Mouse (Mus musculus) limb, embryonic 10.5 days (tissue): ENCODE measurements at regions not wholly inside any gene's neighbourhood (a gene's known extent, or its start where the extent isn't known, plus 50 kb on each side); places are given as distances from the start of the nearest gene placed in this dataset.
"Not testable (repeated sequence)": the region's sequence is repeated elsewhere in the genome, so short reads cannot be mapped to it uniquely, and the experiment has no call there.

Source experiments
- DNase-seq: peaks from one replicate; pipeline ENCODE4 v3.0.0-alpha.2; 2017; ENCODE audit warnings: low spot score
- H3K27ac ChIP-seq: fragments of 300-500 bp; sonication (generic); 2 replicates; pipeline ENCODE4 v1.5.1; 2016; ENCODE audit warnings: mild to moderate bottlenecking
- H3K27me3 ChIP-seq: fragments of 300-500 bp; sonication (generic); 2 replicates; pipeline ENCODE4 v1.6.1; 2016; ENCODE audit warnings: low read depth, mild to moderate bottlenecking; ENCODE audit not compliant: poor library complexity, severe bottlenecking
- H3K36me3 ChIP-seq: fragments of 300-500 bp; sonication (generic); 2 replicates; pipeline ENCODE4 v1.6.1; 2016; ENCODE audit warnings: mild to moderate bottlenecking, moderate library complexity
- H3K4me1 ChIP-seq: fragments of 300-500 bp; sonication (generic); 2 replicates; pipeline ENCODE4 v1.6.1; 2016
- H3K4me3 ChIP-seq: fragments of 300-500 bp; sonication (generic); 2 replicates; pipeline ENCODE4 v1.5.1; 2016; ENCODE audit warnings: mild to moderate bottlenecking, moderate library complexity
- H3K9me3 ChIP-seq: fragments of 300-500 bp; sonication (generic); replicated peaks from 2 replicates; pipeline ENCODE4 v1.6.1; 2016; ENCODE audit warnings: mild to moderate bottlenecking
- WGBS: fragments of 180-500 bp; shearing (Covaris S2); methylation state at CpG from one replicate; pipeline ENCODE4 v1.1.7; 2016; 5-methylcytosine and 5-hydroxymethylcytosine counted together

DNA sequence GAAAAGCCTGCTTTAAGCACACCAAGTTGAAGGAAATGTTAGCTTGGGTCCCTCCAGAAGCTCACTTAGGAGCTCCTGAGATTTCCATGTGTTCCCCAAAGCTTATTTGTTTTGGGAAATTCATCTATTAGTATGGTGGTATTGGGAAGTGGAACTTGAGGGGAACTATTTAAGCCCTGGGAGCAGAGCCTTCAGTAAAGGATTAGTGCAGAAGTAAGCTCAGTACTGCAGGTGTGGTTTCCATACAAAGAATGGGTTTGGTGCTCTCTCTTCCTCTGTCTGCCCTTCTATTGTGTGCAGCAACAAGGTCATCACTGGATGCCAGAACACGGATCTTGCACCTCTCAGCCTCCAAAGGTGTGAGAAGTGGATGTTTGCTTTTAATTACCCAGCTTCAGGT is 57.2 kb downstream of the Foxa2 start:
- H3K4me3 ChIP-seq: no peak overlapping the region
- no peak overlapping the region for H3K27ac ChIP-seq
- H3K4me1 ChIP-seq: peaks cover 2% of the 10 kb centered on the region; the same call in 1 of the 2 replicates
- H3K36me3 ChIP-seq: no peaks in the 10 kb centered on the region
- H3K27me3 ChIP-seq: no peaks in the 10 kb centered on the region
- no peak for DNase-seq
- no peaks in the 10 kb centered on the region for H3K9me3 ChIP-seq
- 68% methylated on average over 1 of the region's 1 CpGs for WGBS

DNA sequence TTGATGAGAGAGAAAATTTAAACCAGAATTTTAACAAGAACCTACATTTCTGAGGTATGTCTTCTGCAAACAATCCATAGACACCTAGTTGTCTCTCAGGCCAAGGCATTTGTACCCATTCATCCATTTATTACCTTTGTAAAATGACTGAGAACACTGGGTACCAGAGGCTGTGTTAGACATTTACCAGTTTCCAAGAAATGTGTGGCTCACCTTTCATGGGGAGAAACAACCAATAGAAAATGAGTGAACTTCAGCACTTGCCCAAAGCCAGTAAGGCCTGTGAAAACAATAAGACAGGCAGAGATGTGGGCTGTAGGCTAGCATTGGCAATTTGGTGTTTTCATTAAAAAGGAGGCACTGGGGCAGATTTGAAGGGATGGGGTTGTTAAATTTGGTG is 58.2 kb downstream of the Foxa2 start:
- Histone ChIP-seq H3K4me1 (peaks cover 3% of the 10 kb centered on the region; the same call in 1 of the 2 replicates), H3K4me3 (no peak overlapping the region), H3K36me3 (no peaks in the 10 kb centered on the region), H3K27ac (no peak overlapping the region), H3K9me3 (no peaks in the 10 kb centered on the region), H3K27me3 (no peaks in the 10 kb centered on the region)
- no peak for DNase-seq

DNA sequence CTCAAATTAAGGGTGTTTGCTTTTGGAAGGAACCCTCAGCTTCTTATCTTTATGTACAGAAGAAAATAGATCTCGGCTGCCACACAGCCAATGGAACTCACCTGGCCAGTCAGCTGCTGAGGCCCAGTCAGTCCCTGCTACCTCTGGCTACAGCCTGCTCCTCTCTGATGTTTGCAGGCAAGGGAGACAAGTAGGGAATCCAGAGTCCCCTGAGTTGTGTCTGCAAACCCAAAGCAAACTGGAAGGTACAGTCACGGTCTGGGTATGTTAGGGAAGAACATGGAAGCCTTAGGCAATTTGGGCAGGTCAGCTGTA is 61.6 kb downstream of the Foxa2 start:
- WGBS: 61% methylated on average over 2 of the region's 2 CpGs
- Histone ChIP-seq H3K9me3 (no peaks in the 10 kb centered on the region), H3K4me3 (no peak overlapping the region), H3K27me3 (no peaks in the 10 kb centered on the region), H3K27ac (no peak overlapping the region), H3K4me1 (peaks cover 3% of the 10 kb centered on the region; the same call in 1 of the 2 replicates), H3K36me3 (no peaks in the 10 kb centered on the region)
- no peak for DNase-seq

DNA sequence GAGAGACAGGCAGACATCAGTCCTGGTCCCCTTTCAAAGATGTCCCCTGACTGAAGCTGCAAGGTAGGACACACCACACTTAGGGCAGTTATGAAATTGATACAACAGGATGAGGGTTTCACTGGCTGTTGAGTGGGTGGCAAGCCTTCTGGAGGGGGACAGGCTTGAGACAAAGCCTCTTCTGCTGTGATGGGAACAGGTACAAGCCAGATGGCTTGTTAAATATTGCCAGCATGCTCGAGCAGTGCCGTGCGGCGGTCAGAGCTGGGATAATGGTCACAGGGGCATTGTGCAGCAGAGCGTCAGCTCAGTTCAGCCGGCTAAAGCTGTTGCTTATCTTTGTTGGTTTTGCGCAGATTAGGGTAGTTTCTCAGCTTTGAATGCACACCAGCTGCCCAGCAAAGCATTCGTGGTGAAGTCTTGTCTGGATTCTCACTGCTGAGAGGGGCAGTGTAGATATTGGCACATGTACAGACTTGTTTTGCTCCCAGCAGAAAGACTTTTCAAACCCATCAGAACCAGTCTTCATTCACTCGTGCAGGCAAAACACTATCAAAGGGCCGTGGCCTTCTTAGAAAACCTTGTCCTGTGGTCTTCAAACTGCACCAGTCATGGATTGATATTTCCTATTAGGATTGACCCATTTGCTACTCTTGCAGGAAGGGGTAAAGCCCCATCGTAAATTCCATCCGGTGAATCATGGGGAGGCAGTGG is 62.1 kb downstream of the Foxa2 start:
- no peak overlapping the region for H3K27ac ChIP-seq
- H3K4me3 ChIP-seq: no peak overlapping the region
- no peaks in the 10 kb centered on the region for H3K27me3 ChIP-seq
- peaks cover 3% of the 10 kb centered on the region; the same call in 1 of the 2 replicates for H3K4me1 ChIP-seq
- H3K9me3 ChIP-seq: no peaks in the 10 kb centered on the region
- WGBS: 70% methylated on average over 12 of the region's 12 CpGs
- no peak for DNase-seq
- H3K36me3 ChIP-seq: no peaks in the 10 kb centered on the region

GRCm38 (mm10) chr2:147980929-147981479 is 65.8 kb downstream of the Foxa2 start:
- no peaks in the 10 kb centered on the region for H3K36me3 ChIP-seq
- H3K4me1 ChIP-seq: peaks cover 3% of the 10 kb centered on the region; the same call in 1 of the 2 replicates
- WGBS: 84% methylated on average over 6 of the region's 6 CpGs
- H3K9me3 ChIP-seq: no peaks in the 10 kb centered on the region
- H3K4me3 ChIP-seq: no peak overlapping the region
- no peak overlapping the region for H3K27ac ChIP-seq
- no peaks in the 10 kb centered on the region for H3K27me3 ChIP-seq
- DNase-seq: no peak

DNA sequence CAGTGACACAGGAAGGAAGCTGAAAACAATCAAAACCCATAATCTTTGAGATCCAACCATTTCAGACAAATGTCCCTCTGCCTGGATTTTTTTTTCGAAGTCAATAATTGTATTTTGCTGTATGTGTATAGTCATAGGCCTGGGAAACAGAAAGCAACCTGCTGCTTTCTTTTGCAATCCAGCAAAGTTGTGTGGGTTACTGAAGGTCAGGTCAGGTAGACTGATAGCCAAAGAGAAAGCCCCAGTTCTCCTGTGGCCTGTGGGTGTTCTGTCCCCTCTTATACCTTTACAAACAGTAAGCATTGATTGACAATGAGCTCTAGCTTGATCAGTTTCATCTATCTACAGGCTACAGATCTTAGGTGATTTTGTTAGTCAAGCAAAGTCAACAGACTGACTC is 66.4 kb downstream of the Foxa2 start:
- Histone ChIP-seq H3K27ac (no peak overlapping the region), H3K4me1 (peaks cover 3% of the 10 kb centered on the region; the same call in 1 of the 2 replicates), H3K27me3 (no peaks in the 10 kb centered on the region), H3K4me3 (no peak overlapping the region), H3K36me3 (no peaks in the 10 kb centered on the region), H3K9me3 (no peaks in the 10 kb centered on the region)
- 91% methylated on average over 1 of the region's 1 CpGs for WGBS
- no peak for DNase-seq

DNA sequence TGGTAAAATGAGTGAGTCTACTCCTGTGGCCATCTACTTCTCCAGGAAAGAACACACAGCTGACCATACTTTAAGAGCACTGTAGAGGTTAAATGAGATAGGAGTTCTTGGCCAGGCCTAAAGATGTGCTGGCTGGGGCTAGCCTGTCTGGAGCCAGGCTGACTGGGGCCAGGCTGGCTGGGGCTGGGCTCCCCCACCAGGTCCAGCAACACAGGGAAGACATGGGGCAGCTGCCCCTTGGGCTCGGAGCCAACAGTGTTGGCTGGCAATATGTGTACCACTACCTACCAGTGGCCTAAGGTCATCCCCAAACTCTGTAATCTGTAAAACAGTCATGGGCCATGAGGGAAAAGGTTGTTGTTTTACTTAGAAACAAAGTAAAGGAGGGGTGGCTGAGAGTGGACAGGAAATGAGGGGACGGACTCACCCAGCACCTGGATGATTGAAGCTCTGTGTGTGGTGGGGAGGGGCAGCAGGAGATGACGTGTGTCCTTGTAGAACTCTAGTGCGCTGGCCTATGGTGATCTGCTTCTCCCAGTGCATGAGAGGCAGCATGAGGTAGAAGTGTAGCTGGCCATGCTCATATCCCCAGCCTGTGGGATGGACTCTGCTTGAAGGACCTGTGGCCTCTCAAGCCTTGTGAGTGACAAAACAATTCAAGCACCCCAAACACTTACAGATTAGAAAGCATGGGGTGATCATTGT is 67.0 kb downstream of the Foxa2 start:
- no peaks in the 10 kb centered on the region for H3K9me3 ChIP-seq
- H3K4me1 ChIP-seq: peaks cover 3% of the 10 kb centered on the region; the same call in 1 of the 2 replicates
- no peaks in the 10 kb centered on the region for H3K27me3 ChIP-seq
- H3K4me3 ChIP-seq: no peak overlapping the region
- no peak for DNase-seq
- no peak overlapping the region for H3K27ac ChIP-seq
- H3K36me3 ChIP-seq: no peaks in the 10 kb centered on the region
- WGBS: 85% methylated on average over 4 of the region's 4 CpGs

DNA sequence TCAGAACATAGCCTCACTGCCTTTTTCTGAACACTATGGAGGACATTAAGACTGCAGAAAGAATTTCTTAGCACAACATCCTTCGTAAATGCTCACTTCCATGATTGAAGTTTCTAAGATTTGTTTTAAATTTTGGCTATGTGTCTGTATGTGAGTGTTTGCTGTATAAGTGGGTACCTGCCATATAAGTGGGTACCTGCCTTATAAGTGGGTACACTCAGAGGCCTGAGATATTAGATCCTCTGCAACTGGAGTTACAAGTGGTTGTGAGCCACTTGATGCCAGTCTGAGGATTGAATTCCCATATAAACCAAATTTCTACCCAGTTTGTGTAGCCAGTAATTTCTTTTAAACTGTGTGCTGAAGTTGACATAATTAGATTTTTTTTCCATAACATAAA is 67.8 kb downstream of the Foxa2 start:
- Histone ChIP-seq H3K9me3 (no peaks in the 10 kb centered on the region), H3K4me1 (no peaks in the 10 kb centered on the region), H3K27ac (no peak overlapping the region), H3K36me3 (no peaks in the 10 kb centered on the region), H3K27me3 (no peaks in the 10 kb centered on the region), H3K4me3 (no peak overlapping the region)
- 94% methylated on average over 1 of the region's 1 CpGs for WGBS
- DNase-seq: no peak

GRCm38 (mm10) chr2:147974776-147975175 is 72.0 kb downstream of the Foxa2 start:
- Histone ChIP-seq H3K27me3 (no peaks in the 10 kb centered on the region), H3K9me3 (no peaks in the 10 kb centered on the region), H3K4me1 (no peaks in the 10 kb centered on the region), H3K27ac (no peak overlapping the region), H3K4me3 (no peak overlapping the region), H3K36me3 (no peaks in the 10 kb centered on the region)
- no peak for DNase-seq
- 55% methylated on average over 2 of the region's 2 CpGs for WGBS

DNA sequence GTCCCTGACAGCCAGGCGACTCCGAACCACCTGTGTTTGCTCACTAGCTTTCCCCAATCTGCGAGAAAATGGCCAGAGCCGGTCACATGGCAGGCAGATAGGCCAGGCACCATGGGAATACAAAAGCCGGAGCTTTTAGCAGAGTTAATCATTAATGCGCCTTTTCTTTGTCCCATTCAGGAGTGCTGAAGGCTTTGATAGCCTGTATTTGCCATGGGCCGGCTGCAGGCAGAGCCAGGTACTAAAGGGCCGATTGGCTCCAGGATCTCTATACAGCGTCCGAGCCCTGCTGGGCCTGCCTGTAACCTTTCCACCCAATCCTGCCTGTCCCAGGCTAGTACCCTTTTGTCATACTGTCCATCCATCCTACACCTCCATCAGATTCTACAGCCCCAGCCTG is 78.1 kb downstream of the Foxa2 start:
- peaks cover 5% of the 10 kb centered on the region; the same call in 1 of the 2 replicates for H3K4me1 ChIP-seq
- H3K4me3 ChIP-seq: no peak overlapping the region
- 55% methylated on average over 10 of the region's 10 CpGs for WGBS
- H3K36me3 ChIP-seq: no peaks in the 10 kb centered on the region
- no peak for DNase-seq
- H3K27ac ChIP-seq: no peak overlapping the region
- no peaks in the 10 kb centered on the region for H3K27me3 ChIP-seq
- no peaks in the 10 kb centered on the region for H3K9me3 ChIP-seq

DNA sequence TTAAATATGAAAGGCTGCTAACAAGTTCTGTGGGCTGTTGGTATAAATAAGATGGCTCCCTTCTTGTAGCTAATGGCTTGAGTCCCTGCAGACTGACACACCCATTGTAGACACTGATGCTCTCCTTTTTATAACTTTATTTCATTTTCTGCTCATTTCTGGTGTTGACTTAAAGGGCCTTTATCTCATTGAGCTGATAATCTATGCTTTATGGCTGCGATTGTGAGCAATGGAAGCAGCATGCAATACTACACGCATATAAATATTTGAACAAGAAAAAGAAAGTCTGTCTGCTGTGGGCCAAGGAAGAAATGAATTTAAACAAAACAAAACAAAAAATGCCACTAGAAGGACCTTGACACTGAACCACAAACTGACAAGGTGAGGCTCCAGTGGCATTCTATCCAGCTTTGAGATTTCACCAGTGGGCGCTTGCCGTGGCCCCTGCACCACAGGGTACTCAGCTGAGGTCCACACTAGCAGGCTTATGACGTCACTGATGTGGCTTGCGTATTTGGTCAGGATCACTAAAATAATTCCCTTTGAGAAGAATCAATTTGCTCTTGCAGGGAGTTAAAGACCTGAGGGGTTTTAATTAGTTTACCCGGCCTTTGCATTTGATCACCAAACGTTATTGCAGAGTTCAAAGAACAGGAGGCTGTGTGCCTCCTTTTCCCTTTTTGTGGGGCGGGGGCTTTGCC is 78.8 kb downstream of the Foxa2 start:
- Histone ChIP-seq H3K27ac (no peak overlapping the region), H3K4me3 (no peak overlapping the region), H3K27me3 (no peaks in the 10 kb centered on the region), H3K4me1 (peaks cover 5% of the 10 kb centered on the region; the same call in 1 of the 2 replicates), H3K9me3 (no peaks in the 10 kb centered on the region), H3K36me3 (no peaks in the 10 kb centered on the region)
- WGBS: 63% methylated on average over 9 of the region's 9 CpGs
- DNase-seq: no peak

DNA sequence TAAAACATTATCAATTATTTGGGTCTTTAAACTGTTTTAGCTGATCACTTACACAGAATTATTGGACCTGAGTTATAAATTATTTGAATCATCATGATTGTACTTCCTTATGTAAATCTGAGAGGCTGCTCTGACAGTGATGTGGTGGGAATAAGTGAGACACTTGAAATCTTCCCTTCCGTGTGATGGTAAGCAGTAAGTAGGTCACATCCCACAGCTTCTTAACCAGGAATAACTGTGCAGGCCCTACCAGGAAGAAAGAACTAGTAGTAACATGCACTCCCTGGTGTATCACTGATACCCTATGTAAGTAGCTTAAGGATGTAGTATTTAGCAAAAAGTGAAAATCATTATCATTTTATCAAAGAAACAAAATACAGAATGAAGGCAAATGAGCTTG is 83.5 kb downstream of the Foxa2 start:
- not testable (repeated sequence) for H3K27me3 ChIP-seq, H3K9me3 ChIP-seq, H3K4me3 ChIP-seq, H3K4me1 ChIP-seq, DNase-seq, H3K27ac ChIP-seq, H3K36me3 ChIP-seq
- WGBS: 77% methylated on average over 1 of the region's 1 CpGs

- no peak overlapping the region for H3K27ac ChIP-seq
Observed at GRCm38 (mm10) chr2:147961633-147962032, 85.1 kb downstream of the Foxa2 start.

More at GRCm38 (mm10) chr2:147961633-147962032, 85.1 kb downstream of the Foxa2 start:
- Histone ChIP-seq H3K27me3 (no peaks in the 10 kb centered on the region), H3K4me3 (no peak overlapping the region), H3K36me3 (no peaks in the 10 kb centered on the region), H3K9me3 (no peaks in the 10 kb centered on the region), H3K4me1 (no peaks in the 10 kb centered on the region)
- no peak for DNase-seq
- 67% methylated on average over 6 of the region's 6 CpGs for WGBS
